Mouse (Mus musculus) intestine, embryonic 14.5 days (tissue): ENCODE results near the gene Prkn. TPM values are rescaled to one million over a fixed set of nuclear protein-coding genes. Genes with fewer than 3 reads are reported as not detected.
A peak's percentile ranks its signal among the peaks of the same experiment; 100 is the strongest.

Experiments
- ATAC-seq: fragments of 200-750 bp; cut with Nextera tagmentation; replicated peaks from 2 replicates; pipeline ENCODE4 v1.8.0; 2017; ENCODE audit warnings: low read depth, moderate number of reproducible peaks, moderate TSS enrichment, moderate library complexity; ENCODE audit not compliant: low FRiP score, low TSS enrichment
- DNase-seq: peaks from one replicate; pipeline ENCODE4 v3.0.0-alpha.2; 2018; ENCODE audit warnings: low spot score
- H3K27ac ChIP-seq: fragments of 300-500 bp; sonication (generic); 2 replicates; pipeline ENCODE4 v1.5.1; 2014; ENCODE audit warnings: low read depth, mild to moderate bottlenecking, control low read depth
- H3K27me3 ChIP-seq: fragments of 300-500 bp; sonication (generic); replicated peaks from 2 replicates; pipeline ENCODE4 v1.6.1; 2014; ENCODE audit warnings: low read length, control low read depth; ENCODE audit not compliant: control insufficient read depth, insufficient read depth
- H3K36me3 ChIP-seq: fragments of 300-500 bp; sonication (generic); 2 replicates; pipeline ENCODE4 v1.6.1; 2014; ENCODE audit warnings: low read length, control low read depth; ENCODE audit not compliant: control insufficient read depth, insufficient read depth
- H3K4me1 ChIP-seq: fragments of 300-500 bp; sonication (generic); replicated peaks from 2 replicates; pipeline ENCODE4 v1.6.1; 2014; ENCODE audit warnings: low read length, control low read depth, mixed read lengths; ENCODE audit not compliant: control insufficient read depth, insufficient read depth
- H3K4me2 ChIP-seq: fragments of 300-500 bp; sonication (generic); 2 replicates; pipeline ENCODE4 v1.6.1; 2014; ENCODE audit warnings: low read length
- H3K4me3 ChIP-seq: fragments of 300-500 bp; sonication (generic); 2 replicates; pipeline ENCODE4 v1.5.1; 2014; ENCODE audit warnings: low read depth, low read length, control low read depth, mixed read lengths
- H3K9ac ChIP-seq: fragments of 300-500 bp; sonication (generic); 2 replicates; pipeline ENCODE4 v1.6.1; 2014; ENCODE audit warnings: mild to moderate bottlenecking, low read length
- H3K9me3 ChIP-seq: fragments of 300-500 bp; sonication (generic); 2 replicates; pipeline ENCODE4 v1.6.1; 2016; ENCODE audit warnings: low read length, control low read depth; ENCODE audit not compliant: control insufficient read depth
- WGBS: fragments of 180-500 bp; shearing (Covaris S2); extraction: QIAGEN DNeasy Blood & Tissue Kit; methylation state at CpG from one replicate; pipeline ENCODE4 v1.1.7; 2014; 5-methylcytosine and 5-hydroxymethylcytosine counted together
- polyA plus RNA-seq: library from polyadenylated mRNA; unstranded; fragments of >200 nt; fragmentation: Nextera tagmentation; extraction: Ambion mirVana; gene quantifications from 2 replicates; pipeline ENCODE4 v1.2.1, GENCODE M21; 2014

Prkn gene
- polyA plus RNA-seq, 1 experiment from 2014 or later, result 2.3 TPM

DNA sequence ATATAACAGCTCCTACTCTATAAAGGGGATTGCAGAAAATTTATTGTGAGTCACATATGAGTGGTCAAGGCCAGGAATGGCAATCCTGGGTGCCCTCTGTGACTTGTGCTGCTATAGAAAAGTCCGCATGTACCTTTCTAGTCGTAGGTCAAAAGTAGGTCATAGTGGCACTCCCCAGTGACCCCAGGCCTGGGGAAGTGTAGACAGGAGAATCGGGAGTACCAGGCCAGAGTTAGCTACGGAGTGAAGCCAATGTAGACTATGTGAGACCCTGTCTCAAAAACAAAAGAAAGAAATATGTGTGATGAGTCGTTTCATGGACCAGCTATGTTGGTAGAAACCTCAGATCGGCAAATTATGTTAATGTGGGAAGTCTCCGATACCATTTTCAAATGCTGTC lies 1206.8 kb downstream of the Prkn start:
- H3K27ac ChIP-seq, result no peak overlapping the region
- peak; percentile 28 for DNase-seq
- H3K36me3 ChIP-seq, result no peaks in the 10 kb centered on the region
- no peaks in the 10 kb centered on the region for H3K4me1 ChIP-seq
- no peak overlapping the region for H3K9ac ChIP-seq
- 74% methylated on average over 7 of the region's 7 CpGs for WGBS
- no peaks in the 10 kb centered on the region for H3K9me3 ChIP-seq
- H3K4me2 ChIP-seq, result no peak overlapping the region
- 0 out of 2 replicates have a peak, but pooled peaks cover 4% of the 10 kb centered on the region for H3K27me3 ChIP-seq
- no peak for ATAC-seq
- H3K4me3 ChIP-seq, result no peak overlapping the region

DNA sequence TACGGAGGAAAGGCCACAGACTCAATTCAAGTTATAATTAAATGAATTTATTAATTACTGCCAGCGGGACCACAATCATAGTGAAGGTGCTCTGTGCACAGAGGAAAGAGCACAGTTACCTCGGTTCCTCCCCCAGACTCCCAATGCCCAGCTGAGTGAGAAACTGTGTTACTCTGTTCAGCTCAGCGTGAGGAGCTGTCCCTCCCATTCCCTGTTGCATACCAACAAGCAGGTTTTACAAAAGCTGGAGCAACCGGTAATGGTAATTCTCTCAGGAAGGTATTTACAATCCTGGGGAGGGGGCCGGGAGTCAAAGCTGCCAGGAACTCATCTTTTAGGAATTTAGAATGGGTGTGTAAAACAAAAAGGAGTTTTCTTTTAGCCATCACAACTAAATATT lies 1207.3 kb downstream of the Prkn start:
- no peak overlapping the region for H3K9ac ChIP-seq
- ATAC-seq (no peak), DNase-seq (peak; percentile 46)
- H3K9me3 ChIP-seq, result no peaks in the 10 kb centered on the region
- H3K27ac ChIP-seq, result no peak overlapping the region
- H3K36me3 ChIP-seq, result no peaks in the 10 kb centered on the region
- no peaks in the 10 kb centered on the region for H3K4me1 ChIP-seq
- H3K27me3 ChIP-seq, result 0 out of 2 replicates have a peak, but pooled peaks cover 4% of the 10 kb centered on the region
- 24% methylated on average over 6 of the region's 6 CpGs for WGBS
- no peak overlapping the region for H3K4me3 ChIP-seq
- no peak overlapping the region for H3K4me2 ChIP-seq

- Histone ChIP-seq H3K27ac (no peak overlapping the region), H3K36me3 (no peaks in the 10 kb centered on the region), H3K4me3 (no peak overlapping the region), H3K27me3 (0 out of 2 replicates have a peak, but pooled peaks cover 4% of the 10 kb centered on the region), H3K9ac (no peak overlapping the region), H3K4me2 (no peak overlapping the region), H3K9me3 (no peaks in the 10 kb centered on the region), H3K4me1 (no peaks in the 10 kb centered on the region)
- ATAC-seq, result no peak
- peak; percentile 42 for DNase-seq
- 72% methylated on average over 9 of the region's 9 CpGs for WGBS
These were observed 1208.7 kb downstream of the Prkn start for GRCm38 (mm10) chr17:12048695-12049490.

DNA sequence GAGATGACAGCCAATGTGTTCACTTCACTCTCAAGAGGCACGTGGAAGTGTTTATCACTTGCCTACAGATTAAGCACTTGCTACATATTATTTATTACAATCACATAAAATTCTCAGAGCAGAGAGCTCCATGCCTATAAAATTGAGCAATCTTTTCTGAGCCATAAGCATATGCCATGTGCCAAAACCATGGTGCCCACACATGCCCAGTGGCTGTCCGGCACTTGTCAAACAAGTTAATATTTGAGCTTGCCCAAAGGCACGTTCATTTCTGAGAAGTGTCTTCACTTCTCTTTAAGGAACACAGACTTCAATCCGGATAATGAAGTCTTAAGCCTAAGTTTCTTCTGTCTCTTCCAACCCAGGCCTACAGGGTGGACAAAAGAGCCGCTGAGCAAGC lies 1210.1 kb downstream of the Prkn start:
- Histone ChIP-seq H3K4me1 (no peaks in the 10 kb centered on the region), H3K9ac (no peak overlapping the region), H3K4me3 (no peak overlapping the region), H3K4me2 (no peak overlapping the region), H3K27ac (no peak overlapping the region), H3K27me3 (no peaks in the 10 kb centered on the region), H3K9me3 (no peaks in the 10 kb centered on the region), H3K36me3 (no peaks in the 10 kb centered on the region)
- ATAC-seq (no peak), DNase-seq (no peak)
- 81% methylated on average over 5 of the region's 5 CpGs for WGBS

DNA sequence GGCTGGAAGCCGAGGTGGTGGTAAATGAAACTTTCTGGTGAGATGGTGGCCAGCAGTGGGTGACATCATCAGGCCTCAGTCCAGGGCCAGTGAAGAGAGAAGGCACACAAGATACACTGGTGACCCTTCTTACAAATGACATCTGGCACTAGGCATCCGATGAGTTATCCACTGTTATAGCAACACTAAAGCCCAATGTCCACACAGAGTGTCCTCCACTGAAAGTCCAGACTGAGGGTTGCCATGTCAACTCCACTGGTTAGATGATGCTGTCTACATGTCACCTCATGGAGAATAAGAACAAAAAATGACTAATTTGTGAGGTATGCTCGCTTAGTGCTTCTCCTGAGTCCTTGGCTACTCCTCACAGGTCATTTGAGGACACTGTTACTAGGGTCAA lies 1210.8 kb downstream of the Prkn start:
- Histone ChIP-seq H3K9me3 (no peaks in the 10 kb centered on the region), H3K9ac (no peak overlapping the region), H3K27ac (no peak overlapping the region), H3K4me1 (no peaks in the 10 kb centered on the region), H3K4me2 (no peak overlapping the region), H3K27me3 (no peaks in the 10 kb centered on the region), H3K36me3 (no peaks in the 10 kb centered on the region), H3K4me3 (no peak overlapping the region)
- WGBS, result 75% methylated on average over 3 of the region's 3 CpGs
- no peak for DNase-seq
- ATAC-seq, result no peak

GRCm38 (mm10) chr17:12052651-12053050 lies 1212.5 kb downstream of the Prkn start:
- H3K27ac ChIP-seq, result no peak overlapping the region
- 87% methylated on average over 12 of the region's 12 CpGs for WGBS
- H3K4me1 ChIP-seq, result no peaks in the 10 kb centered on the region
- H3K27me3 ChIP-seq, result no peaks in the 10 kb centered on the region
- no peaks in the 10 kb centered on the region for H3K9me3 ChIP-seq
- ATAC-seq (no peak), DNase-seq (no peak)
- H3K36me3 ChIP-seq, result no peaks in the 10 kb centered on the region
- H3K4me3 ChIP-seq, result no peak overlapping the region
- H3K4me2 ChIP-seq, result no peak overlapping the region
- H3K9ac ChIP-seq, result no peak overlapping the region

- Histone ChIP-seq H3K4me1 (no peaks in the 10 kb centered on the region), H3K9ac (no peak overlapping the region), H3K9me3 (no peaks in the 10 kb centered on the region), H3K27me3 (no peaks in the 10 kb centered on the region), H3K4me2 (no peak overlapping the region), H3K4me3 (no peak overlapping the region), H3K36me3 (no peaks in the 10 kb centered on the region), H3K27ac (no peak overlapping the region)
- no peak for DNase-seq
- no peak for ATAC-seq
- WGBS, result 73% methylated on average over 6 of the region's 6 CpGs
These were observed 1218.9 kb downstream of the Prkn start for GRCm38 (mm10) chr17:12059041-12059440.

- no peak for ATAC-seq
- no peak for DNase-seq
- Histone ChIP-seq H3K27ac (no peak overlapping the region), H3K4me1 (no peaks in the 10 kb centered on the region), H3K4me2 (no peak overlapping the region), H3K27me3 (no peaks in the 10 kb centered on the region), H3K9ac (no peak overlapping the region), H3K36me3 (no peaks in the 10 kb centered on the region), H3K4me3 (no peak overlapping the region), H3K9me3 (no peaks in the 10 kb centered on the region)
- WGBS, result 88% methylated on average over 10 of the region's 10 CpGs
These were observed 1221.2 kb downstream of the Prkn start for GRCm38 (mm10) chr17:12061381-12061780.

GRCm38 (mm10) chr17:12062861-12063260 lies 1222.7 kb downstream of the Prkn start:
- DNase-seq, result no peak
- no peak for ATAC-seq
- H3K4me1 ChIP-seq, result no peaks in the 10 kb centered on the region
- no peak overlapping the region for H3K4me3 ChIP-seq
- no peak overlapping the region for H3K27ac ChIP-seq
- no peaks in the 10 kb centered on the region for H3K27me3 ChIP-seq
- H3K9ac ChIP-seq, result no peak overlapping the region
- H3K9me3 ChIP-seq, result no peaks in the 10 kb centered on the region
- H3K36me3 ChIP-seq, result no peaks in the 10 kb centered on the region
- WGBS, result 76% methylated on average over 3 of the region's 3 CpGs
- H3K4me2 ChIP-seq, result no peak overlapping the region
